Mouse (Mus musculus): Measurements from ENCODE around the gene Stx4a. TPM values are rescaled to one million over a fixed set of nuclear protein-coding genes. Genes with fewer than 3 reads are reported as not detected.

The Stx4a gene
- polyA plus RNA-seq (2014; fragmentation: Illumina TruSeq; extraction: RNeasy Lipid Tissue Mini Kit (QIAGEN cat#74804); ENCODE audit: low read depth, low replicate concordance), result 8.2 TPM

DNA sequence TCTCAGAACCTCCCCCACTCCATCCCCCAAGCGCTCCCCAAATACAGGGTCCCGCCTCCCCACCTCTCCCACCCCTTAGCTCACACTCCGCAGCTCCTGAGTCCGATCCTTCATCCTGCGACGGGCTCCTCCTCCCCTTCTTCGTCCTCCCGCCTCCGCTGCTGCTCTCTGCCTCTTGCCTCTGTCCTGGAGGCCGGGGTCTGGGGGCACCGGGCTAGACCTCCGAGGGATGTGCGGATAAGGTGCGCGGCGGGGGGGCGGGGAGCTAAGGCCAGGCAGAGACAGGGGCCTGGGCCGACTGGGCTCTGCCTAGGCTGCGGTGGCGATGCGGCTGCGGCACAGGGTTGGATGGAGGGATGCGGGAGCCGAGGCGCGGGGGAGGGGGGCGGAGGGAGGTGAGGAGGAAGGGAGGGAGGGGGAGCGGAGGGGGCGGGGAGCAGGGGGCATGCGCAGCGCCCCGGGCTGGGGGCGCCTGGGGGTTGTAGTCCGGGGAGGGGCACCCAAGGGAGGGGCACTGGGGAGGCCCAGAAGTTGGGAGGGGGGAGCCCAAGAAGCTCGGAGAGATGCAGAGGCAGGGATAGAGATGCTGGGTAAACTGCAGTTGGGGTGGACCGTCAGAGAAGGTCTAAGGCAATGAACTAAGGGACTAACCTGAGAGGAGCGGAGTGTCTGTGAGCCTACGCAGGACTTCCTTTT, at the start of gene Stx4a, which contains the start of gene Stx1b:
Stx4a (plus strand) TSS at position 119 of the 696 bp plus-strand sequence.
Stx1b (minus strand) TSS at position 374 of the 696 bp plus-strand sequence.

DNA sequence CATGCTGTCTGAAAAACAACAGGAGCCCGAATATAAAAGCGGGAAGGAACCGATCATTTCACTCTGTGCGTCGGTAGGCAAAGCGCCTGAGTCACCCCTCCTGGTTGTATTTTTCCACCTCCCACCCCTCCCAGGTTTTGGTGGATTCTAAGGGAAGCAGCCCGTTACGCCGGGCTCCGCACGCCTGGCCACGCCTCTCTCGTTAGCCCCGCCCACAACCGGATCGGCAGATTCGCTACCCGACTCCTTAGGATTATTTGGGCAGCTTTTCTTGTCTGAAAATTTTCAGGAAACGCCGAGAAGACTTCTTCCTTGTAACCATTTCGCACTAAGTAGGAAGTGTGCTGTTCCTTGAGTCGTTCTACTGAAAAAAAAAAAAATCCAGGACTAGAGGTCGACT, 47.7 kb upstream of the Stx4a start, which contains the start of gene Setd1a:
Setd1a (plus strand) TSS at position 245 of the 400 bp plus-strand sequence.

DNA sequence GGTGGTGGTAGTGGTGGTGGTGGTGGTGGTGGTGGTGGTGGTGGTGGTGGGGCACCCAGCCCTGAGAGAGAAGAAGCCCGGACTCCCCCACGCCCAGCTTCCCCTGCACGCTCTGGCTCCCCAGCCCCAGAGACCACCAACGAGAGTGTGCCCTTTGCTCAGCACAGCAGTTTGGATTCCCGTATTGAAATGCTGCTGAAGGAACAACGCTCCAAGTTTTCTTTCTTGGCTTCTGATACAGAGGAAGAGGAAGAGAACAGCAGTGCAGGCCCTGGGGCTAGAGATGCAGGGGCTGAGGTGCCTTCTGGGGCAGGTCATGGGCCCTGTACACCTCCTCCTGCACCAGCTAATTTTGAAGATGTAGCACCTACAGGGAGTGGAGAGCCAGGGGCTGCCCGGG, 38.8 kb upstream of the Stx4a start, which contains the start of gene Gm49388:
Gm49388 (plus strand) TSS at position 301 of the 400 bp plus-strand sequence.

DNA sequence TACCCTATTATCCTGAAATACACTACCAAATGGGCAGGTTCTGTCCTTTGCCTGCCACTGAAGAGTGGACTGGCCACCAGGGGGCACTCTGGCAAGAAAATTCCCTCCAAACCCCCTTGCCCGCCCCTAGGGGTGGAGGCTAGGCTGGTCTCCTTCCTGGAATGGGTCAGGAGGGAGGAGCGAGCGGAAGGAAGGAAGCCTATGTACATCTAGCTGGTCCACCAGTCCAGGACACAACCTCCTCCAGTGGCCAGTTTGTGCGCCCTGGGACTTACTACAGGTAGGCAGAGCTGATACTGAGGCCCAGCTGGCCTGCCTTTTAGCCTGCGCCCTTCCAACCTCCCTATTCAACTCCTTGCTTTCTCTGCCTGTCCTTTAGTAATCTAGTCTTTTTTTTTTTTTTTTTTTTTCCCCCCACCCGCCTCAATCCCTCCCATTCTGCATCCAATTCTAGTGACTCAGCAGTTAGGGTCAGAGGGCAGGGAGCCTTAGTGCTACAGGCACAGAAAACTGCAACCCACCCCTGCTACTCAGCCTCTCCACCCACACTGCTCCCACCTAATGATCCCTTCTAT, 23.6 kb upstream of the Stx4a start, which contains the start of gene Hsd3b7:
Hsd3b7 (plus strand) TSS at position 170 of the 575 bp plus-strand sequence.

DNA sequence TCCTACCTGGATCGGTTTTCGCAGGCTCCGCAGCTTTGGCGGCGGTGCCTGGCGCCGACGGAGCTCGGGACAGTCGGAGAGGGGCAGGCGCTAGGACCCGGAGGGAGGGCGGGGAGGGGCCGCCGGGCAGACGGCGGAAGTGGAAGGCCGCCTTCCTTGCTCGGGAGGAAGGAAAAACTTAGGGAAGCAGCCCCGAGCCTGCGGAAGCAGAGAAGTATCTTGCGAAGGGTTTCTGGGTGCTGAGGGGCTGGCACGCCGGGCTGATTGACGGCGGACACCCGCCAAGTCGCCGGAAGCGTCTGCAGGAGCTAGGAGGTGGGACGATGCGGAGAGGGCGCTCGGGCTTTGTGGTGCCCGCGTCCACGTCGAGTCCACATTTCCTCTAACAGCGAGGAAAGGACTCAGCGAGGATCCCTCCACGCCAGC, 52.0 kb downstream of the Stx4a start, which contains the start of gene Zfp646:
Zfp646 (plus strand) TSS at position 181 of the 426 bp plus-strand sequence.

DNA sequence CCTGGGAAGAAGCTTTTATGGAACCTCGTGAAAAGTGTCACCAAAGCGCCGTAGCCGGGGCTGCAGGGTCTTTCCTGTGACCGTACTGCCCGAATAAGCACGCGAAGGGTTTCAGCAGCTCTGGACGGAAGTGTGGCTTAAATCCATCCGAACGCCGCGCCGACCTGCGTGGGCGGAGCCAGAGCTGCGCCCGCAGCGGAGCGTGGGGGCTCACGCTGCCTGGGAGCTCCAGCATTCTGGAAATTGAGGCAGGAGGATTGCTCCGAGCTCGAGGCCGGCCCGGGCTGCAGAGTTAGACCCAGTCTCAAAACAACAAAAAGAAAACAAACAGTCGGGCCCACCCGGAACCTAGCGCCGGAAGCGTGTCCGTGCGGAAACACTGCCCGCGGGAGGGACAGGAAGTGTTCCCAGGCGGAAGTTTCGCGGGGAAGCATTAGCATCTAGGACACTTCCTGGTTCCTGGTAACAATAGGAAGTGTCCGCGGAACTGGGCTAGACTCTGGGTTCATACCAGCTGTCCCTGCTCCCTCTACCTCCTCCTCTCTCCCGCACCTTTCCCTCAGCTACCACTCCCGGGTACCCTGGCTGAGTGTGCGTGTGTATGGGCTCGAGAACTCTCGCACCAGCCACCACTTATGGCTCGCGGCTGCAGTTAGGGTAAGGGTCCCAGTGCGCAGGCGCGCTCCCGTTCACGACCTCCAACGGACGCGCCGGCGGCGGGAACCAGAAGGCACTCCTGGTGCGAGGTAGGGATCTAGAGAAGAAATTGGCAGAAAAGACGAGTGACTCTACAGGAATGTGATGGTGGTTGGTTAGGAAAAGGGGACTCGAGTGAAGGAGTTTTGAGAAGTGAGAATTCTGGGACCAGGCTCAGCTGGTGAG, 52.6 kb downstream of the Stx4a start, which contains the start of gene Zfp668:
Zfp668 (minus strand) TSS at position 362 of the 882 bp plus-strand sequence.

DNA sequence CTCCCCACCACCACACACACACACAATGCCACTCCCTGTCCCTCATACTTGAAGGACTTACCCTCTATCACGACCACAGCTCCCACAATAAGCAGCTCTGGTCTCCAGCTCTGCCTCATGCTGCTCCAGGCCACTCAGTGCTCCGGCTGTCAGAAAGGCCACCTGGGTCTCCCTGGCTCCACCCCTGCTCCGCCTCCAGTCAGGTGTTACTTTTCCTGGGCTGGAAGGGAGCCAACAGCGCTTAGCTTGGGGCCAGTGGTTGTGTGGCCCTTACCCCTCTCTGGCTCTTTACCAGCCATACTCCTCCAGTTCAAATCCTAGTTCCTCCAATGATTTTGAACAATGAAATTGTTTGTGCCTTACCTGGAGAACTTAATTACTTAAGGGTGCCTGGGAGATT, 66.7 kb downstream of the Stx4a start, which contains the start of gene Prss53:
Prss53 (minus strand) TSS at position 173 of the 400 bp plus-strand sequence.

DNA sequence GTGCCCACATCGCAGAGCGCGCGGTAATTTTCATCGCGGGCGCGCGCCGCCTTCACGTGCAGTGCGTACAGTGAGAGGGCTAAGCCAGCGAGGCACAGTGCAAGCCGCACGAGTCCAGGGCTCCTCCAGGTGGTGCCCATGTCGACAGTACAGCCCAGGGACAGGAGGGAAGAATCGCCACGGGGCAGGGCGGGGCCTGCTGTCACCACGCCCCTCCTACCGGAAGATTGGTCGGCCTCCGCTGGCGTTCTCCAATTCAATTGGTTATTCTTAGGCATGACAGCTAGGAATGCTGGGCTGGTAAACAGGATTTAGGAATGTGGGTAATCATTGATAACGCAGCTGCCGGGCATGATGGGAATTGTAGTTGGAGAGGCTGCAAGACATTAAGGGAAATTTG, 71.3 kb downstream of the Stx4a start, which contains the start of the genes Gm21974 and Vkorc1:
Gm21974 (minus strand) TSS at position 13 of the 400 bp plus-strand sequence.
Vkorc1 (minus strand) TSS at position 176 of the 400 bp plus-strand sequence.

Other genes with a start within 250 kb of the Stx4a start
- gene Ccdc189, start 235.7 kb upstream of the Stx4a start, polyA plus RNA-seq (2014; fragmentation: Illumina TruSeq; extraction: RNeasy Lipid Tissue Mini Kit (QIAGEN cat#74804); ENCODE audit: low read depth, low replicate concordance), result 0.73 TPM
- gene Rnf40, start 235.5 kb upstream of the Stx4a start, polyA plus RNA-seq (2014; fragmentation: Illumina TruSeq; extraction: RNeasy Lipid Tissue Mini Kit (QIAGEN cat#74804); ENCODE audit: low read depth, low replicate concordance), result 1.3 TPM
- gene Zfp629, start 208.5 kb upstream of the Stx4a start, polyA plus RNA-seq (2014; fragmentation: Illumina TruSeq; extraction: RNeasy Lipid Tissue Mini Kit (QIAGEN cat#74804); ENCODE audit: low read depth, low replicate concordance), result 6.6 TPM
- 1.6 TPM for gene Bcl7c, start 115.4 kb upstream of the Stx4a start, polyA plus RNA-seq (2014; fragmentation: Illumina TruSeq; extraction: RNeasy Lipid Tissue Mini Kit (QIAGEN cat#74804); ENCODE audit: low read depth, low replicate concordance)
- 6.3 TPM for gene Ctf1, start 111.6 kb upstream of the Stx4a start, polyA plus RNA-seq (2014; fragmentation: Illumina TruSeq; extraction: RNeasy Lipid Tissue Mini Kit (QIAGEN cat#74804); ENCODE audit: low read depth, low replicate concordance)
- gene Ctf2, start 92.1 kb upstream of the Stx4a start, polyA plus RNA-seq (2014; fragmentation: Illumina TruSeq; extraction: RNeasy Lipid Tissue Mini Kit (QIAGEN cat#74804); ENCODE audit: low read depth, low replicate concordance), result not detected
- gene Fbxl19, start 79.8 kb upstream of the Stx4a start, polyA plus RNA-seq (2014; fragmentation: Illumina TruSeq; extraction: RNeasy Lipid Tissue Mini Kit (QIAGEN cat#74804); ENCODE audit: low read depth, low replicate concordance), result 0.28 TPM
- gene Orai3, start 54.5 kb upstream of the Stx4a start, polyA plus RNA-seq (2014; fragmentation: Illumina TruSeq; extraction: RNeasy Lipid Tissue Mini Kit (QIAGEN cat#74804); ENCODE audit: low read depth, low replicate concordance), result 3.0 TPM
- gene Setd1a, start 47.6 kb upstream of the Stx4a start, polyA plus RNA-seq (2014; fragmentation: Illumina TruSeq; extraction: RNeasy Lipid Tissue Mini Kit (QIAGEN cat#74804); ENCODE audit: low read depth, low replicate concordance), result 4.2 TPM
- not detected for gene Gm49388, start 38.7 kb upstream of the Stx4a start, polyA plus RNA-seq (2014; fragmentation: Illumina TruSeq; extraction: RNeasy Lipid Tissue Mini Kit (QIAGEN cat#74804); ENCODE audit: low read depth, low replicate concordance)
- 9.7 TPM for gene Hsd3b7, start 23.7 kb upstream of the Stx4a start, polyA plus RNA-seq (2014; fragmentation: Illumina TruSeq; extraction: RNeasy Lipid Tissue Mini Kit (QIAGEN cat#74804); ENCODE audit: low read depth, low replicate concordance)
- 0.16 TPM for gene Stx1b, start 255 bp downstream of the Stx4a start, polyA plus RNA-seq (2014; fragmentation: Illumina TruSeq; extraction: RNeasy Lipid Tissue Mini Kit (QIAGEN cat#74804); ENCODE audit: low read depth, low replicate concordance)
- gene Zfp646, start 51.9 kb downstream of the Stx4a start, polyA plus RNA-seq (2014; fragmentation: Illumina TruSeq; extraction: RNeasy Lipid Tissue Mini Kit (QIAGEN cat#74804); ENCODE audit: low read depth, low replicate concordance), result 4.8 TPM
- 0.77 TPM for gene Zfp668, start 52.5 kb downstream of the Stx4a start, polyA plus RNA-seq (2014; fragmentation: Illumina TruSeq; extraction: RNeasy Lipid Tissue Mini Kit (QIAGEN cat#74804); ENCODE audit: low read depth, low replicate concordance)
- 0.20 TPM for gene Prss53, start 66.7 kb downstream of the Stx4a start, polyA plus RNA-seq (2014; fragmentation: Illumina TruSeq; extraction: RNeasy Lipid Tissue Mini Kit (QIAGEN cat#74804); ENCODE audit: low read depth, low replicate concordance)
- gene Gm21974, start 71.2 kb downstream of the Stx4a start, polyA plus RNA-seq (2014; fragmentation: Illumina TruSeq; extraction: RNeasy Lipid Tissue Mini Kit (QIAGEN cat#74804); ENCODE audit: low read depth, low replicate concordance), result not detected
- gene Vkorc1, start 71.3 kb downstream of the Stx4a start, polyA plus RNA-seq (2014; fragmentation: Illumina TruSeq; extraction: RNeasy Lipid Tissue Mini Kit (QIAGEN cat#74804); ENCODE audit: low read depth, low replicate concordance), result 72.8 TPM
- 4.9 TPM for gene Bckdk, start 79.8 kb downstream of the Stx4a start, polyA plus RNA-seq (2014; fragmentation: Illumina TruSeq; extraction: RNeasy Lipid Tissue Mini Kit (QIAGEN cat#74804); ENCODE audit: low read depth, low replicate concordance)
- gene Kat8, start 88.2 kb downstream of the Stx4a start, polyA plus RNA-seq (2014; fragmentation: Illumina TruSeq; extraction: RNeasy Lipid Tissue Mini Kit (QIAGEN cat#74804); ENCODE audit: low read depth, low replicate concordance), result 6.3 TPM
- 4.9 TPM for gene Prss8, start 105.8 kb downstream of the Stx4a start, polyA plus RNA-seq (2014; fragmentation: Illumina TruSeq; extraction: RNeasy Lipid Tissue Mini Kit (QIAGEN cat#74804); ENCODE audit: low read depth, low replicate concordance)
- gene Prss36, start 122.4 kb downstream of the Stx4a start, polyA plus RNA-seq (2014; fragmentation: Illumina TruSeq; extraction: RNeasy Lipid Tissue Mini Kit (QIAGEN cat#74804); ENCODE audit: low read depth, low replicate concordance), result not detected
- gene Fus, start 143.2 kb downstream of the Stx4a start, polyA plus RNA-seq (2014; fragmentation: Illumina TruSeq; extraction: RNeasy Lipid Tissue Mini Kit (QIAGEN cat#74804); ENCODE audit: low read depth, low replicate concordance), result 363 TPM
- gene Pycard, start 169.6 kb downstream of the Stx4a start, polyA plus RNA-seq (2014; fragmentation: Illumina TruSeq; extraction: RNeasy Lipid Tissue Mini Kit (QIAGEN cat#74804); ENCODE audit: low read depth, low replicate concordance), result 6.6 TPM
- gene Trim72, start 179.7 kb downstream of the Stx4a start, polyA plus RNA-seq (2014; fragmentation: Illumina TruSeq; extraction: RNeasy Lipid Tissue Mini Kit (QIAGEN cat#74804); ENCODE audit: low read depth, low replicate concordance), result not detected
- 0.69 TPM for gene Itgam, start 238.3 kb downstream of the Stx4a start, polyA plus RNA-seq (2014; fragmentation: Illumina TruSeq; extraction: RNeasy Lipid Tissue Mini Kit (QIAGEN cat#74804); ENCODE audit: low read depth, low replicate concordance)
- gene Gm49368, start 238.4 kb downstream of the Stx4a start, polyA plus RNA-seq (2014; fragmentation: Illumina TruSeq; extraction: RNeasy Lipid Tissue Mini Kit (QIAGEN cat#74804); ENCODE audit: low read depth, low replicate concordance), result not detected

All from kidney, adult 10 weeks (tissue).